Mouse (Mus musculus): Measurements from ENCODE around the gene Lcn8. TPM values are rescaled to one million over a fixed set of nuclear protein-coding genes. Genes with fewer than 3 reads are reported as not detected.

The Lcn8 gene
- total RNA-seq (2023): not detected

GRCm38 (mm10) chr2:25652902-25653301 lies at the start of gene Lcn8:
Gene Lcn8 (plus strand): TSS chr2:25653120.

GRCm38 (mm10) chr2:25607761-25608622 lies 44.9 kb upstream of the Lcn8 start, which contains the start of gene Rabl6:
Gene Rabl6 (minus strand): TSS chr2:25608521.

GRCm38 (mm10) chr2:25617578-25617977 lies 35.3 kb upstream of the Lcn8 start, which contains the start of gene Ccdc183:
Gene Ccdc183 (minus strand): TSS chr2:25617678.

DNA sequence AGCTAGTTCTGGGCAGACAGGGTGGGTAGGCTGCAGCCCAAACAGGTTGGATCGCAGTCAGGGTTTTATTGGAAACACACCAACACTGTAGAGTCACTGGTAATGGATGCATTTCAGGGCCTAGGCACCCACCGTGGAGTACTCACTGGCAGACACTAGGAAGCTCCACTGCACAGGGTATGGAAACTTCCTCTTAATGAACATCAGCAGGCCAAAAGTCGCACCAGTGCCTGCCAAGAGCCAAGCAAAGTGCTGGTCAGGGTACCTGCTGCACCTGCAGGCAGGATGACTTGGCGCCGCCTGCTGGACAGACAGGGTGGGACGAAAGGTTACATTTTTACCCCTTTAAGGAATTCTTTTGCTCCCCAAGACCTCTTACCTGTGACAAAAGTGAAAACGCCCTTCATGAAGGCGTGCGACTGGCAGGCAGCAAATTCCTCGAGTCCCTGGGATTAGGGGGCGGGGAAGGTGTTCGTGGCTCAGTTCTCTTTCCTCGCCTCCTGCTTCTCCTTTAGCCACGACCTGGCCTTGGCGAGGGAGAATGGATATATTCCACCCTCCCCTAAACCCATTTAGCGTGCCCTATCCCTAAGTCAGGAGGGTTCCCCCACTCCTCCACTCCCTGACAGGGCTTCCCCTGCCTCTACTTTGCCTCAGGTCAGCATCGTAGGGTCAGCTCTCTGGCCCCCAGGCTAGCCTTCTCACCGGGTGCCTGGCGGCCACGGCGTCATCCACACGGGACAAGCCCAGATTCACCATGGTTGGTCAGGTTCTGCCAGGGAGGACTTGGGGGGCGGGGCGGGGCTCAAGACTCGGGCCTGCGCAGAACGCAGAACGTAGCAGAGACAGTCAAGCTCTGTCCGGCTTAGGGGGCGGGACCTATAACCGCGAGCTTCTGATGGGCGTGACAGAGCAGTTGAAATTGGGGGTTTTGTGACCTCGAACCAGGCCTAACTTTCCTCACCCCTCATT lies 31.4 kb upstream of the Lcn8 start, which contains the start of gene Tmem141:
Gene Tmem141 (minus strand): TSS at position 777 of the 972 bp plus-strand sequence.

GRCm38 (mm10) chr2:25627811-25628210 lies 25.1 kb upstream of the Lcn8 start, which contains the start of gene Fcna:
Gene Fcna (minus strand): TSS chr2:25628030.

GRCm38 (mm10) chr2:25657652-25658051 lies 4.7 kb downstream of the Lcn8 start, which contains the start of gene Lcn5:
Gene Lcn5 (plus strand): TSS chr2:25657952.

DNA sequence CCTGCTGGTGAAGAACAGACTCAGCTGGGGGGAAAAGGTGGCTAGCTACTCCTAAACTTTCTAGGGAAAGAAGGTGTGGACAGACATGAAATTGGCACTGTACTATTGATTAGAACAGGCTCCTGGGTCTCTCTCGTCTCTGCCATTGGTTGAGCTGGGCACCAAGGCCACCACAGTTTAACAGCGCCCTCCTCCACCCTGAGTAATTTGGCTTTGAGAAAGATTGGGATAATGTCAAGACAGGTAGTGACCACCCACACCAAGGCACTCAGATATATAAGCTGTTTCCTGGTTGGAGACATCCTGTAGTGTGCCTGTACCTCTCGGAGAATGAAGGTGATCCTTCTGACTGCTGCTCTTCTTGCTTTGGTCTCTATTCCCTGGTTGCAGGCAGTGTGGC lies 23.6 kb downstream of the Lcn8 start, which contains the start of gene Lcn6:
Gene Lcn6 (plus strand): TSS at position 301 of the 400 bp plus-strand sequence.

DNA sequence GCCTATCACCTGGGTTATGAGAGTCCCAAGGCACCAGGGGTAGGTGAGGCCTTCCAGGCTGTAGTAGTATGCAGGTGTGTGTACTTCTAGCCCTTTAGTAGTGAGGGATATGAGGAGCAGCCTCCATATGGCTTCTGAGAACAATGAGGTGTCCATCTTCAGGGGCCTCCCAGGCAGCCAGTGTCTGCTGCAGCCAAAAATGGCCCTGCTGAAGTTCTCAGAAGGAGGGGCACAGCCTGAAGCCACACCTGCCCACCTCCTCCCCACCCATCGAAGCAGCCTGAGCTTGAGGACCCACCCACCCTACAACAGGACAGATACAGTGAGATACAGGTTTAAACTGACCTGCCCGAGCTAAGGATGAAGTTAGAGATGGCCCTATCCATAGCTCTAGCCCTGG lies 29.5 kb downstream of the Lcn8 start, which contains the start of gene Lcn10:
Gene Lcn10 (plus strand): TSS at position 301 of the 400 bp plus-strand sequence.

DNA sequence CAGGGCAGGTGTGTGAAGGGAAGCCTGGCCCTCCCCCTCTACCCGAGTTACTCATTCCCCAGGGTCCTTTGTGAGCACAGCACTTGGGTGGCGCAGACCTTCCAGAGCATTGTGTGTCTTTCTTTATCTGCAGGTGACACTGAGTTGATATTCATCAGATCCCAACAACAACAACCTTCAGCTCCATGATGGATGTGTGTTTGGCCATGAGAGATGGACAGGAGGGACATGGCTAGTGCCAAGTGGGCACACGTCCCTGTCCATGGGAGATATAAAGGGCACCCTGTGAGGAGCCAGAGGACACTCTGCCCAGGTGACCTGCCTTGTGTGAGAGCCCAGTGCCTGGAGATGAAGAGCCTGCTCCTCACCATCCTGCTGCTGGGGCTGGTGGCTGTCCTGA lies 46.8 kb downstream of the Lcn8 start, which contains the start of gene Obp2a:
Gene Obp2a (plus strand): TSS at position 301 of the 400 bp plus-strand sequence.

Other genes with a start within 250 kb of the Lcn8 start
- 10 to 100 TPM; 15.6 to 17.3 TPM for gene Fut7, start 229.9 kb upstream of the Lcn8 start, total RNA-seq (2023)
- 10 to 100 TPM; 35.3 to 36.1 TPM for gene Abca2, start 224.4 kb upstream of the Lcn8 start, total RNA-seq (2023)
- gene Clic3, start 196.3 kb upstream of the Lcn8 start, total RNA-seq (2023): not detected
- 10 to 100 TPM; 24.0 to 34.2 TPM for gene Paxx, start 192.0 kb upstream of the Lcn8 start, total RNA-seq (2023)
- not detected for gene Ptgds, start 183.1 kb upstream of the Lcn8 start, total RNA-seq (2023)
- gene Lcn12, start 159.2 kb upstream of the Lcn8 start, total RNA-seq (2023): not detected
- gene Fbxw5, start 152.4 kb upstream of the Lcn8 start, total RNA-seq (2023): 10 to 100 TPM; 53.7 to 55.4 TPM
- 1 to 10 TPM in 1 of 2 experiments, not detected in 1; 1.0 TPM for gene C8g, start 151.4 kb upstream of the Lcn8 start, total RNA-seq (2023)
- 10 to 100 TPM; 26.9 to 27.7 TPM for gene Traf2, start 106.2 kb upstream of the Lcn8 start, total RNA-seq (2023)
- gene Edf1, start 95.3 kb upstream of the Lcn8 start, total RNA-seq (2023): 100 to 1,000 TPM; 117 to 141 TPM
- 1 to 10 TPM; 1.4 to 1.7 TPM for gene Mamdc4, start 78.3 kb upstream of the Lcn8 start, total RNA-seq (2023)
- 1 to 10 TPM; 6.0 to 7.4 TPM for gene Phpt1, start 77.9 kb upstream of the Lcn8 start, total RNA-seq (2023)
- 1 to 10 TPM; 2.2 to 3.5 TPM for gene Ajm1, start 71.4 kb upstream of the Lcn8 start, total RNA-seq (2023)
- 10 to 100 TPM; 72.6 to 82.4 TPM for gene Rabl6, start 44.6 kb upstream of the Lcn8 start, total RNA-seq (2023)
- gene Ccdc183, start 35.4 kb upstream of the Lcn8 start, total RNA-seq (2023): not detected
- 10 to 100 TPM; 21.2 to 22.8 TPM for gene Tmem141, start 31.1 kb upstream of the Lcn8 start, total RNA-seq (2023)
- 100 to 1,000 TPM; 205 to 232 TPM for gene Fcna, start 25.1 kb upstream of the Lcn8 start, total RNA-seq (2023)
- gene Lcn5, start 4.8 kb downstream of the Lcn8 start, total RNA-seq (2023): not detected
- not detected for gene Lcn6, start 23.7 kb downstream of the Lcn8 start, total RNA-seq (2023)
- not detected for gene Lcn10, start 29.6 kb downstream of the Lcn8 start, total RNA-seq (2023)
- not detected for gene Obp2a, start 46.9 kb downstream of the Lcn8 start, total RNA-seq (2023)
- gene Bmyc, start 53.6 kb downstream of the Lcn8 start, total RNA-seq (2023): 10 to 100 TPM; 15.9 to 20.1 TPM
- not detected for gene Obp2b, start 83.9 kb downstream of the Lcn8 start, total RNA-seq (2023)
- gene Lcn3, start 112.4 kb downstream of the Lcn8 start, total RNA-seq (2023): not detected
- gene Lcn11, start 123.9 kb downstream of the Lcn8 start, total RNA-seq (2023): not detected
- not detected for gene Gm13539, start 129.1 kb downstream of the Lcn8 start, total RNA-seq (2023)
- not detected for gene Glt6d1, start 162.7 kb downstream of the Lcn8 start, total RNA-seq (2023)
- not detected for gene Lcn9, start 170.0 kb downstream of the Lcn8 start, total RNA-seq (2023)
- gene Sohlh1, start 194.1 kb downstream of the Lcn8 start, total RNA-seq (2023): not detected
- not detected for gene Kcnt1, start 210.6 kb downstream of the Lcn8 start, total RNA-seq (2023)

All from monocyte, adult 59 days (primary cell).